Mouse (Mus musculus) stomach, postnatal 0 days (tissue): Measurements from ENCODE around the gene Ric8a.

Experiments
- CTCF ChIP-seq: IDR thresholded peaks from 2 replicates; pipeline ENCODE4 v1.5.1; 2016; ENCODE audit warnings: antibody characterized with exemption, low read depth, mild to moderate bottlenecking, moderate library complexity
- EP300 ChIP-seq: optimal IDR thresholded peaks from 2 replicates; pipeline ENCODE3; 2016; ENCODE audit warnings: antibody characterized with exemption

GRCm38 (mm10) chr7:140894611-140895010, 37.9 kb downstream of the Ric8a start:
- TF ChIP-seq CTCF (no peak), EP300 (no peak)
